Mouse (Mus musculus): ENCODE data around the gene Gm13288. TPM values are rescaled to one million over a fixed set of nuclear protein-coding genes. Genes with fewer than 3 reads are reported as not detected.
"Not testable (repeated sequence)": the region's sequence is repeated elsewhere in the genome, so short reads cannot be mapped to it uniquely, and the experiment has no call there.

The Gm13288 gene
- polyA plus RNA-seq, 1 experiment from 2014 or later = not detected

- H3K9ac ChIP-seq; H3K36me3 ChIP-seq (ENCODE audit: poor library complexity, severe bottlenecking); H3K4me1 ChIP-seq; H3K4me3 ChIP-seq; ATAC-seq; H3K9me3 ChIP-seq (replicated peaks); H3K27ac ChIP-seq; H3K4me2 ChIP-seq; H3K27me3 ChIP-seq: not testable (repeated sequence)
- WGBS = 51% methylated on average over 15 of the region's 18 CpGs
Observed at GRCm38 (mm10) chr4:88780320-88780719, 25.0 kb upstream of the Gm13288 start.

- H3K4me2 ChIP-seq = peak within 1 kb of the TSS; percentile 46
- not testable (repeated sequence) for H3K36me3 ChIP-seq (ENCODE audit: poor library complexity, severe bottlenecking); H3K4me1 ChIP-seq; H3K27ac ChIP-seq; ATAC-seq; H3K9ac ChIP-seq; H3K4me3 ChIP-seq; H3K27me3 ChIP-seq; H3K9me3 ChIP-seq (replicated peaks)
- 26% methylated on average over 5 of the region's 7 CpGs for WGBS
Observed at GRCm38 (mm10) chr4:88781831-88782230, 23.5 kb upstream of the Gm13288 start, which contains the start of gene Ifnz. Gene Ifnz (plus strand): TSS chr4:88782131.

GRCm38 (mm10) chr4:88782335-88782734 lies 23.0 kb upstream of the Gm13288 start:
- not testable (repeated sequence) for ATAC-seq; H3K9me3 ChIP-seq (replicated peaks); H3K27ac ChIP-seq; H3K4me3 ChIP-seq; H3K4me1 ChIP-seq; H3K9ac ChIP-seq; H3K27me3 ChIP-seq; H3K36me3 ChIP-seq (ENCODE audit: poor library complexity, severe bottlenecking)
- 0% methylated on average over 5 of the region's 31 CpGs for WGBS
- peak overlapping the region; percentile 46 for H3K4me2 ChIP-seq

- not testable (repeated sequence) for ATAC-seq; H3K9ac ChIP-seq; H3K4me2 ChIP-seq; H3K4me3 ChIP-seq; H3K27me3 ChIP-seq; H3K9me3 ChIP-seq (replicated peaks); H3K36me3 ChIP-seq (ENCODE audit: poor library complexity, severe bottlenecking); H3K27ac ChIP-seq; H3K4me1 ChIP-seq
- no CpG with 5 or more reads among the region's 27 CpGs for WGBS
Observed at GRCm38 (mm10) chr4:88785409-88785808, 19.9 kb upstream of the Gm13288 start, which contains the start of gene Gm13276. Gene Gm13276 (plus strand): TSS chr4:88785709.

- not testable (repeated sequence) for H3K27ac ChIP-seq; H3K4me1 ChIP-seq; H3K9ac ChIP-seq; H3K4me2 ChIP-seq; H3K36me3 ChIP-seq (ENCODE audit: poor library complexity, severe bottlenecking); H3K4me3 ChIP-seq; H3K9me3 ChIP-seq (replicated peaks); H3K27me3 ChIP-seq; ATAC-seq
- WGBS = 0% methylated on average over 3 of the region's 28 CpGs
Observed at GRCm38 (mm10) chr4:88788402-88788801, 16.9 kb upstream of the Gm13288 start, which contains the start of gene Gm13277. Gene Gm13277 (plus strand): TSS chr4:88788632.

GRCm38 (mm10) chr4:88791250-88791649 lies 14.1 kb upstream of the Gm13288 start, which contains the start of gene Gm13278:
Gene Gm13278 (plus strand): TSS chr4:88791550.
- H3K27me3 ChIP-seq; ATAC-seq; H3K4me2 ChIP-seq; H3K9ac ChIP-seq; H3K4me1 ChIP-seq; H3K4me3 ChIP-seq; H3K36me3 ChIP-seq (ENCODE audit: poor library complexity, severe bottlenecking); H3K9me3 ChIP-seq (replicated peaks); H3K27ac ChIP-seq: not testable (repeated sequence)
- no CpG with 5 or more reads among the region's 28 CpGs for WGBS

- not testable (repeated sequence) for H3K36me3 ChIP-seq (ENCODE audit: poor library complexity, severe bottlenecking); H3K4me2 ChIP-seq; H3K27me3 ChIP-seq; H3K4me3 ChIP-seq; H3K27ac ChIP-seq; H3K4me1 ChIP-seq; H3K9me3 ChIP-seq (replicated peaks); ATAC-seq; H3K9ac ChIP-seq
- 0% methylated on average over 13 of the region's 52 CpGs for WGBS
Observed at GRCm38 (mm10) chr4:88793936-88794675, 11.2 kb upstream of the Gm13288 start, which contains the start of gene Gm13275. Gene Gm13275 (plus strand): TSS chr4:88794487.

GRCm38 (mm10) chr4:88797097-88797496 lies 8.2 kb upstream of the Gm13288 start, which contains the start of gene Gm13279:
Gene Gm13279 (plus strand): TSS chr4:88797397.
- not testable (repeated sequence) for H3K4me3 ChIP-seq; H3K9ac ChIP-seq; H3K27ac ChIP-seq; H3K4me2 ChIP-seq; H3K36me3 ChIP-seq (ENCODE audit: poor library complexity, severe bottlenecking); H3K9me3 ChIP-seq (replicated peaks); H3K4me1 ChIP-seq; H3K27me3 ChIP-seq; ATAC-seq
- no CpG with 5 or more reads among the region's 28 CpGs for WGBS

- 18% methylated on average over 6 of the region's 7 CpGs for WGBS
- not testable (repeated sequence) for H3K4me3 ChIP-seq; H3K27me3 ChIP-seq; H3K4me2 ChIP-seq; ATAC-seq; H3K9ac ChIP-seq; H3K36me3 ChIP-seq (ENCODE audit: poor library complexity, severe bottlenecking); H3K27ac ChIP-seq; H3K9me3 ChIP-seq (replicated peaks); H3K4me1 ChIP-seq
Observed at GRCm38 (mm10) chr4:88799365-88799764, 6.0 kb upstream of the Gm13288 start, which contains the start of gene Gm13285. Gene Gm13285 (plus strand): TSS chr4:88799665.

GRCm38 (mm10) chr4:88802954-88803353 lies 2.4 kb upstream of the Gm13288 start, which contains the start of gene Gm13287:
Gene Gm13287 (plus strand): TSS chr4:88803254.
- ATAC-seq; H3K9me3 ChIP-seq (replicated peaks); H3K9ac ChIP-seq; H3K4me1 ChIP-seq; H3K27me3 ChIP-seq; H3K4me2 ChIP-seq; H3K27ac ChIP-seq; H3K36me3 ChIP-seq (ENCODE audit: poor library complexity, severe bottlenecking); H3K4me3 ChIP-seq: not testable (repeated sequence)
- WGBS = no CpG with 5 or more reads among the region's 29 CpGs

GRCm38 (mm10) chr4:88805761-88806160 lies 430 bp downstream of the Gm13288 start:
- WGBS = 0% methylated on average over 16 of the region's 34 CpGs
- not testable (repeated sequence) for H3K27me3 ChIP-seq; H3K9ac ChIP-seq; H3K36me3 ChIP-seq (ENCODE audit: poor library complexity, severe bottlenecking); H3K9me3 ChIP-seq (replicated peaks); H3K27ac ChIP-seq; H3K4me1 ChIP-seq; ATAC-seq
- peak overlapping the region; percentile 50 for H3K4me2 ChIP-seq
- H3K4me3 ChIP-seq = peak overlapping the region; percentile 27

GRCm38 (mm10) chr4:88815928-88816327 lies 10.6 kb downstream of the Gm13288 start, which contains the start of gene Ifna7:
Gene Ifna7 (plus strand): TSS chr4:88816228.
- WGBS = 57% methylated on average over 3 of the region's 3 CpGs
- no peaks in the 10 kb centered on the region for H3K4me1 ChIP-seq
- no peak within 1 kb of the TSS for H3K9ac ChIP-seq
- ATAC-seq = no peak
- no peaks in the 10 kb centered on the region for H3K36me3 ChIP-seq (ENCODE audit: poor library complexity, severe bottlenecking)
- peaks cover 3% of the 10 kb centered on the region; the same call in 1 of the 2 replicates for H3K27me3 ChIP-seq
- no peaks in the 10 kb centered on the region for H3K9me3 ChIP-seq (replicated peaks)
- no peak within 1 kb of the TSS for H3K4me2 ChIP-seq
- H3K4me3 ChIP-seq = no peak within 1 kb of the TSS
- H3K27ac ChIP-seq = no peak within 1 kb of the TSS
